Mouse (Mus musculus): ENCODE measurements at regions not wholly inside any gene's neighbourhood (a gene's known extent, or its start where the extent isn't known, plus 50 kb on each side); places are given as distances from the start of the nearest gene placed in this dataset.
A peak's percentile ranks its signal among the peaks of the same experiment; 100 is the strongest.

GRCm38 (mm10) chr3:149349211-149349697 lies 358.9 kb upstream of the Adgrl2 start:
- peak overlapping the region; percentile 4; the same call in 1 of the 2 replicates for H3K27ac ChIP-seq
- intact Hi-C loops (cut with DNase I), result loop anchor here (5.0 kb wide), 1 partner anchor 362 kb away; no protein-coding TSS in a partner anchor
- H3K4me3 ChIP-seq, result no peak overlapping the region
- TF ChIP-seq CTCF (IDR thresholded peaks at IDR 0.05), result peak; percentile 88
- DNase-seq, result peak; percentile 70

GRCm38 (mm10) chr3:149348459-149348971 lies 358.2 kb upstream of the Adgrl2 start:
- DNase-seq, result no peak
- no peak for TF ChIP-seq CTCF (IDR thresholded peaks at IDR 0.05)
- Histone ChIP-seq H3K27ac (peak overlapping the region; percentile 39; the same call in 1 of the 2 replicates), H3K4me3 (no peak overlapping the region)
- intact Hi-C loops (cut with DNase I), result loop anchor here (5.0 kb wide), 1 partner anchor 361 kb away; no protein-coding TSS in a partner anchor

- Histone ChIP-seq H3K27ac (no peak overlapping the region), H3K4me3 (no peak overlapping the region)
- DNase-seq, result no peak
- TF ChIP-seq CTCF (IDR thresholded peaks at IDR 0.05), result no peak
- intact Hi-C loops (cut with DNase I), result loop anchor here (5.0 kb wide), 1 partner anchor 360 kb away; no protein-coding TSS in a partner anchor
These were observed 357.1 kb upstream of the Adgrl2 start for GRCm38 (mm10) chr3:149347241-149347992.

- Histone ChIP-seq H3K4me3 (no peak overlapping the region), H3K27ac (no peak overlapping the region)
- DNase-seq, result no peak
- TF ChIP-seq CTCF (IDR thresholded peaks at IDR 0.05), result no peak
- intact Hi-C loops (cut with DNase I), result no loop called here
These were observed 352.2 kb upstream of the Adgrl2 start for GRCm38 (mm10) chr3:149342511-149342910.

- no peak overlapping the region for H3K27ac ChIP-seq
- H3K4me3 ChIP-seq, result no peak overlapping the region
- intact Hi-C loops (cut with DNase I), result no loop called here
- DNase-seq, result no peak
- no peak for TF ChIP-seq CTCF (IDR thresholded peaks at IDR 0.05)
These were observed 349.0 kb upstream of the Adgrl2 start for GRCm38 (mm10) chr3:149339374-149339753.

GRCm38 (mm10) chr3:149338684-149339373 lies 348.5 kb upstream of the Adgrl2 start:
- Histone ChIP-seq H3K4me3 (no peak overlapping the region), H3K27ac (no peak overlapping the region)
- DNase-seq, result no peak
- TF ChIP-seq CTCF (IDR thresholded peaks at IDR 0.05), result no peak
- intact Hi-C loops (cut with DNase I), result no loop called here

GRCm38 (mm10) chr3:149335259-149335658 lies 344.9 kb upstream of the Adgrl2 start:
- H3K4me3 ChIP-seq, result no peak overlapping the region
- no peak overlapping the region for H3K27ac ChIP-seq
- TF ChIP-seq CTCF (IDR thresholded peaks at IDR 0.05), result no peak
- no peak for DNase-seq
- intact Hi-C loops (cut with DNase I), result no loop called here

- intact Hi-C loops (cut with DNase I), result no loop called here
- no peak overlapping the region for H3K4me3 ChIP-seq
- no peak overlapping the region for H3K27ac ChIP-seq
- TF ChIP-seq CTCF (IDR thresholded peaks at IDR 0.05), result no peak
- no peak for DNase-seq
These were observed 343.3 kb upstream of the Adgrl2 start for GRCm38 (mm10) chr3:149333607-149334006.

GRCm38 (mm10) chr3:149333131-149333530 lies 342.8 kb upstream of the Adgrl2 start:
- no peak for TF ChIP-seq CTCF (IDR thresholded peaks at IDR 0.05)
- intact Hi-C loops (cut with DNase I), result no loop called here
- H3K27ac ChIP-seq, result no peak overlapping the region
- H3K4me3 ChIP-seq, result no peak overlapping the region
- DNase-seq, result no peak

- intact Hi-C loops (cut with DNase I), result no loop called here
- H3K27ac ChIP-seq, result no peak overlapping the region
- no peak for DNase-seq
- no peak overlapping the region for H3K4me3 ChIP-seq
- no peak for TF ChIP-seq CTCF (IDR thresholded peaks at IDR 0.05)
These were observed 341.8 kb upstream of the Adgrl2 start for GRCm38 (mm10) chr3:149332105-149332504.

- no peak for DNase-seq
- intact Hi-C loops (cut with DNase I), result no loop called here
- no peak for TF ChIP-seq CTCF (IDR thresholded peaks at IDR 0.05)
- no peak overlapping the region for H3K4me3 ChIP-seq
- H3K27ac ChIP-seq, result peak overlapping the region; percentile 35; the same call in 1 of the 2 replicates
These were observed 341.1 kb upstream of the Adgrl2 start for GRCm38 (mm10) chr3:149331251-149331960.

GRCm38 (mm10) chr3:149330716-149331115 lies 340.4 kb upstream of the Adgrl2 start:
- TF ChIP-seq CTCF (IDR thresholded peaks at IDR 0.05), result no peak
- intact Hi-C loops (cut with DNase I), result no loop called here
- Histone ChIP-seq H3K27ac (no peak overlapping the region), H3K4me3 (no peak overlapping the region)
- DNase-seq, result no peak

Measured in gastrocnemius, adult 2 months (tissue).